Mouse (Mus musculus): ENCODE data around the gene Atrn.
A peak's percentile ranks its signal among the peaks of the same experiment; 100 is the strongest.

Atrn gene

DNA sequence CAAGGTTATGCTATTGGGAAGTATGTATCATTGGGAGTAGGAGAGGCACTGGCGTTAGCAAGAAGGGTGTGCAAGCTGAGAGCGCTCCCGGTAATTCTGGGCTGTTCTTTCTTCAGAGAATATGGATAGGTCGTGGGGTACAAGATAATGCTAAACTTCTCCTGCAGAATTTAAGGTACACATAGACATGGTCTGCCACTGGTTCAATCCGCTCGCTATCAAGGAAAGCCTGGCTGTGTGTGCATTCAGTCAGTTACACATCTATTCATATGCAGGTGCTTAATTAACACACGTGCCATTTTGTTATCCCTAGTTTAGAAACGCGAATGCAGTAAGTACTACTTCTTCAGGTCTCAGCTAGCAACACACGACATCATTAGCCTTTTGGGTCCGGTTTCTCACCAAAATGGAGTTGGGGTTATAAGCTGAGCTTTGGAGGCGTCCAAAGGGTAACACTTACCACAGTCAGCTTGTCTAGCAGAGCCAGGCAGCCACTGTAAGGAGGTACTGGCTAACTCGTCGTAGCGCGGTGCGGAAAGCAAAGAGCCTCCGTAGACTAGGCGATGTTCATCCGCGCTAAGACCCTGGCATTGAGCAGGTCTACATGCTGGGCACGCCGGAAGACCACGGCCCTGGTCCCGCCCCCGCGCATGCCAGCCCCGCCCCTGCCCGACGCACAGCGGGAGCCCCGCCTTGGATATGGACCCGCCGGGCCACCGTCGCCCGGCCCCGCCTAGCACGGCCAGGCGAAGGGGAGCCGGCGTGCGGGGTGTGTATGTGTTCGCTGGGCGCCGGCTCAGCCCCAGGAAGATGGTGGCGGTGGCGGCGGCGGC, at the start of gene Atrn, which contains the start of gene 4930402H24Rik:
TSS of gene Atrn (plus strand) at position 745 of the 833 bp plus-strand sequence.
TSS of gene 4930402H24Rik (minus strand) at position 656 of the 833 bp plus-strand sequence.
- DNase-seq (ENCODE audit: low spot score), result peak; percentile 93

DNA sequence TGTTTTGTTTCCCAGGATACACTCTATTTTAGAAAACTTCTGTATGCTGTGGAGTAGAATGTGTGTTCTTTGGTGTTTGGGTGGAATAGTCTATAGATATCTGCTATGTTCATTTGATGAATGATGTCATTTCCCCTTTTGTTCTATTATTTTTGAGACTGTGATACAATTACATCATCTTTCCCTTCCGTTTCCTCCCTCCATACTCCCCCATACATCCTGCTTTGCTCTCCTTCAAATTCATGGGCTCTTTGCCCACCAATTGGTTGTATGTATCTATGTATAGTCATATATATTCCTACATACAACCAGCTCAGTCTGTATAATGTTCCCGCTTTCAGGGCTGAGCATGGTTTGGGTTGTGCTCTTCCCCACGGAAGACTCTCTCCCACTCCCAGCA, 44.2 kb upstream of the Atrn start:
- no peak for DNase-seq (ENCODE audit: low spot score)

DNA sequence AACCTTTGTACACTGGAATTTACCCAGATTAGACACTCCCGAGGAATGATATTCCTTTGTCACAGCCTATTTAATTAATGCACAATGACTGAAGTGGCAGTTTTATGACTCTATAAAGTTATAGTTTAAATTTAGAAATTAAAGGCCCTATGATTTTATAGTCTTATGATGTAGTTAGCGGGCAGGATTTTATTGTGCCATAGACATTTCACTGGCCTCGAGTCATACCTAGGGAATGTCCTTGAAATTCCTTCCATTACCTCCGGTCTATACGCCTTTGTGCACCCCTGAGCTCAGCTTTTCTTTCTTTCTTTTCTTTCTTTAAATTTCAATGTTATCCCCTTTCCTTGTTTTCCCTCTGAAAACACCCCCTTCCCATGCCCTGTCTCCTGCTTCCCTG, 35.4 kb upstream of the Atrn start:
- no peak for DNase-seq (ENCODE audit: low spot score)

DNA sequence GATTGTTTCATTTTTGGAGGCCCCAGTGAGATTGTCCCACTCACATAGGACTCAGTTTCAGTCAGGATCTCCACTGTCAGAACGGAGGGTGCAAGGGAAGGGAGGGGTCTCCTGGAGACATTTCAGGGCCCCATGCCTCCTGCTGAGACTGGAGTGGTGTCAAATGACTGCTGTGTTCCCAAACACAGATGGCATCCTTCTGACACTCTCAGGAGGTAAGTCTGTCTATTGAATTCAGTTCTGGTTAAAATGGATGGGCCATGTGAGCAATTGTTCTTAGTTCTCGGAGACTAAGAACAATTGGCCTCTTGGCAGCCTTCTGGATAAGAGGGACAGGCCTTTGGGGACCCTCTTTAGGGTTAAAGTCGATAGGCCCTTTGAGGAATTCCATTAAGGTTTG, 28.9 kb upstream of the Atrn start:
- DNase-seq (ENCODE audit: low spot score), result no peak

DNA sequence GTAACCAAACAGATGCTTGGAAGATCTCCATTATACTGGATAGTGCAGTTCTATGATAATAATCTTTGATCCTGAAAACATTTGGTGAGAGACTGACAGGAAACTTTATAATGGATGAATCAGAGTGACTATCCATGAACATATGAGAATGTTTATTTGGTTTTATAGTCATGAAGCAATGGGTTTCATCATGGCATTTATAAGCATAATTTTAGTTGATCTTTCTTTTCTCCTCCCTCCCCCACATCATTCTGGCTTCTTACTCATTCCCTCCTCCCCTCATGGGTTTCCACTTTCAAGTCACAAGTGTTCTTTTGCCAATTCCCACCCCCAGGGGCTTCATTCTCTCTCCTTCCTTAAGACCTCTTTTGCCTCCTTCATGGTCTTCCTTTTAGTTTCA, 19.3 kb upstream of the Atrn start:
- DNase-seq (ENCODE audit: low spot score), result no peak

DNA sequence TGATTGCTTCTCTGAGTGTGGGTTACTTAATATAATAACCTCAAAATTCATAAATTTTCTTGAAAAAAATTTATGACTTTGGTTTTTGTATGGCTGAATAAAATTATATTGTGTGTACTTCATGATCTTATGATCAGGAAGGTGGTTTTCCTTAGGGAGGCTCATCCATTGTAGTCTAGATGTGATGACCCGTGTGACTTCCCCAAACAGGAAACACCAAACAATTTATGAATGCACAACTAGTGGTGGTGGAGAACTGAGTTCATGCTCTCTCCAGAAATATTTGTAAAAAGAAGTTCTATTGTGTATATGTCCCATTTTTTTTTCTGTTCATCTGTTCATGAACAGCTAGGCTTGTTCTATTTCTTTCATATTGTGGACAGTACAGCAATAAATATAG, 18.8 kb upstream of the Atrn start:
- DNase-seq (ENCODE audit: low spot score), result no peak

DNA sequence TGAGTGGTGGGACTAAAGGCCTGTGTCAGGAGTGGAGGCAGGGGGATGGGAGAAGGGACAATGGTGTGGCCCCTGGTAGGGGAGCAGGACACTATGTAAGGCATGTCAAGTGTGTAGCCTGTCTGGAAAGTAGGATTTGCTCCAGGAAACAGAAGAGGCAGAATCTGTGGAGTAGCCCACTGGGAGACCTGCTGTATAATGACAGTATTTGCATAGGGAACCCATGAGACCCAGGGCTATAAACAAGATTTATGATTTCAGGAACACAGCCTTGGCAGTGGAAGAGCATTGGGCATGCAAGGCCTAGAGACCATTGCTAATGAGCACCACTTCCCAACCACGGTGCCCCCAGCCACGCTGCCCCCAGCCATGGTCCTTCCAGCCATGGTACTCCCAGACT, 9.4 kb upstream of the Atrn start:
- no peak for DNase-seq (ENCODE audit: low spot score)

DNA sequence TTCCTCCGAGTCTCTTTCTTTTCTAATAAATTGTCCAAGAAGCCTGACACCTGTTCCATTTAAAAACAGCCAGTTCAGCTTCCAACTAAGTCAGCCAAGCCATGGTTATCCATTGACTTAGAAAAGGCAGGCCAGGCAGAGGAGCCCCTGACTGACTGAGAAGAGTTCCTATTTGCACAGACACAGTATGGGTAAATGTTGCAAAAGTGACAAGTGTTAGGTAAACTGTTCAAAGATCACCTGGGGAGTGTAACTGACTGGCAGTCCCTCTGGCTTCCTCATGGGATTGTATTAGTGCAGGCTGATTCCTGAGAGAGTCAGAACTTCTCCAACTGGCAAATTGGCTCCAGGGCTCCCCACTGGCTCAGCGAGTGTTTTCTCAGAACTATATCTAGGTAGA, 8.4 kb upstream of the Atrn start:
- DNase-seq (ENCODE audit: low spot score), result no peak

DNA sequence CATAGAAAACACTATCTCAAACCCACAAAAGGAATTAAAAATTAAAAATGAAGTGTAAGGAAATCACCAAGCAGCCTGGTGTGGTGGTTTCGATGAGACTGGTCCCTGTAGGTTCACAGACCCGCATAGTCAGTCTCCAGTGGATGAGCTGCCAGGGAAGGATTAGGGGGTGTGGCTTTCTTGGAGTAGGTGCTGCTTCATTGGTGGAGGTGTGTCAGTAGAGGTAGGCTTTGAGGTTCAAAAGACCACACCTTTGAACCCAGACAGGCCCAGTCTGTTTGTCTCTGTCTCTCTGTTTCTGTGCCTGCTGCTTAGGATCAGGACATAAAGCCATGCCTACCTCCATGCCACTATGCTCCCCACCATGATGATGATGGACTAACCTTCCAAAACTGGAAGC, 7.5 kb upstream of the Atrn start:
- no peak for DNase-seq (ENCODE audit: low spot score)

DNA sequence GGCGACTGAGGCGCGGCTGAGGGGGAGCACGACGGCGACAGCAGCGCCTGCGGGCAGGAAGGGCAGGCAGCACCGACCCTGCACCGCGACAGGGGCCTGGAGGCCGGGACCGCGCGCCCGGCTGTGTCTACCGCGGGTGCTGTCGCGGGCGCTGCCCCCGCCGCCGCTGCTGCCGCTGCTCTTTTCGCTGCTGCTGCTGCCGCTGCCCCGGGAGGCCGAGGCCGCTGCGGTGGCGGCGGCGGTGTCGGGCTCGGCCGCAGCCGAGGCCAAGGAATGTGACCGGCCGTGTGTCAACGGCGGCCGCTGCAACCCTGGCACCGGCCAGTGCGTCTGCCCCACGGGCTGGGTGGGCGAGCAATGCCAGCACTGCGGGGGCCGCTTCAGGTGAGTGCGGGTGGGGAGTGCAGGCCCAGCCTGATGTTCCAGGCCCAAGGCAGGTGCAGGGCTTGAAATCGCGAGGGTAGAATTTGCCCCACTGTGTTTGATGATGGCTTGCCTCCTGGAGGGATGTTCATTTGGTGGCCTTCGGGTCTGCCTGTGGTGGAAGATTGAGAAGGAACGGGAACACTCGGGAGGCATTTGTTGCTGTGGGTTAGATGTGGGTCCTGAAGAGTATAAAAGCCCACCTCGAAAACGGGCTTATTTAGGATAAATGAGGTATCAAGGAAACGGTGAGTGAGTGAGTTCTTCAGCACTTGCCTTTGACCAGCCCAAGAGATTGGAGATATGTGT, 455 bp downstream of the Atrn start:
- DNase-seq (ENCODE audit: low spot score), result peak; percentile 11

DNA sequence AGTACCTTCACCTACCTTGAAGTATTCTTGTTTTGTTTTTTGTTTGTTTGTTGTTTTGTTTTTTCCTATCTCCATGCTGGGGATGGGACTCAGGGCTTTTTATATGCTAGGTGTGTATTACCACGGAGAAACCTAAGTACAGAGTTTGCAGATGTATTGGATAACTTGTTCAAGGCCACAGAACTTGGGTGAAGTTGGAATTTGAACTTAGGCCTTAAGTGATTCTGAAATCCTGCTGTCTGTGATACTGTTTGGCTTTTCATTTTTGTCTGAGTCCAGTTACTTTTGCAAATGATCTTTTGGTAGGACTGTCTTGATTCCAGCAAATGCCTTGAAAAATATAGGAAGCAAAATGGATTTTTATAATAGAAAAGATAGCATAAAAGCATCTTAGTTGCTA, 5.4 kb downstream of the Atrn start:
- no peak for DNase-seq (ENCODE audit: low spot score)

DNA sequence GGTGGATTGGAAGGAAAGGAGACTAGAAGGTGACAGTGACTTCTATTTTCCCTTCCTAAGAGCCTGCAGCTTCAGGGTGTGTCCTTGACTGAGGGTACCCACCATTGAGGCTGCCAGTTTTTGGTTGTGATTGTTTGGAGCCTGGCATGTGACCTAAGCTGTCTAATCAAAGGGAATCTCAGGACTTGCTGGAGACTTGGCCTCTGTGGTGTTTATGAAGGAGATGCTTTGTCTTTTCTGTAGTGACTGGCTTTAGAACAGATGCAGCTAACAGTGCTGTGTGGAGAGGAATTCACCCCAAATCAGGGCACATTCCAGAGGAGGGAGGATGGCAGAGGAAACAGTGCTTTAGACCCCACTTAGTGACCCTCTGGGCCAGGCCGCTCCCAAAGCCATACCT, 8.6 kb downstream of the Atrn start:
- DNase-seq (ENCODE audit: low spot score), result no peak

DNA sequence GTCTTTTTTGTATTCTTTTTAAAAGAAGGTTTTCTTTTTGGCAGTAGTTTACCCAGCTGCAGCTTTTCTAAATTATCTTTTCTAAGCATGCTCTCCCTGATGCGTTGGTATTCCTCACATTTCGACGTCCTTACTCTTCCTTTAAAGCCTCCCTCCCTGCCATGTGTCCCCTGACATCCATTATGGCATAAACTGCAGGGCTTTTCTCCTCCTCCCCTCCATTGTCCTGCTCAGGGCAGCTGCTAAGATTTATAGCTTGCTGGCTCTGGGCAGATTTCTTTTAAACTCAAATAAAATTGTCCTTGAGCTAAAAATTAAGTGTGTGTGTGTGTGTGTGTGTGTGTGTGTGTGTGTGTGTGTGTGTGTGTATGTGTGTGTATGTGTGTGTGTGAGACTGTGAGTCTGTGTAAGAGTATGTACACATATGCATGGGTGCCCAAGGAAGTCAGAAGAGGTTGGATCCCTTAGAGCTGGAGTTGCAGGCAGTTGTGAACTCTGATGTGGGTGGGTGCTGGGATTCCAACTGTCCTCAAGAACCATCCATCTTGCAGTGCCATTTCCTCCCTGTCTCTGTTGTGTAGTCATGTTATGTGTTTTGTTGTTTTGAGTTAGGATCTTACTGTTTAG, 10.3 kb downstream of the Atrn start:
- no peak for DNase-seq (ENCODE audit: low spot score)

DNA sequence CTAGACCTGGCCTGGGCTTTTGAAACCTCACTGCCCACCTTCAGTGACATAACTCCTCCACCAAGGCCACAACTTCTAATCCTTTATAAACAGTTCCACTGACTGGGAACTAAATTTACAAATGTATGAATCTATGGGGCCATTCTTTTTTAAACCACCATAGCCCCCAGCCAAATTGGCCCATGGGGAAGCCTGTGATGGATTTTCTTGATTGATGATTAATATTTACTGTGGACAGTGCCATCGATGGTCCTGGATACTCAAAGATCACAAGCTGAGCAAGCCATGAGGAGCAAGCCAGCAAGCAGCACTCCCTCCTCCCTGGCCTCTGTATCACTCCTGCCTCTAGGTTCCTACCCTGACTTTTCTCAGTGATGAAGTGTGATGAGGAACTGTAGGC, 11.4 kb downstream of the Atrn start:
- DNase-seq (ENCODE audit: low spot score), result no peak

DNA sequence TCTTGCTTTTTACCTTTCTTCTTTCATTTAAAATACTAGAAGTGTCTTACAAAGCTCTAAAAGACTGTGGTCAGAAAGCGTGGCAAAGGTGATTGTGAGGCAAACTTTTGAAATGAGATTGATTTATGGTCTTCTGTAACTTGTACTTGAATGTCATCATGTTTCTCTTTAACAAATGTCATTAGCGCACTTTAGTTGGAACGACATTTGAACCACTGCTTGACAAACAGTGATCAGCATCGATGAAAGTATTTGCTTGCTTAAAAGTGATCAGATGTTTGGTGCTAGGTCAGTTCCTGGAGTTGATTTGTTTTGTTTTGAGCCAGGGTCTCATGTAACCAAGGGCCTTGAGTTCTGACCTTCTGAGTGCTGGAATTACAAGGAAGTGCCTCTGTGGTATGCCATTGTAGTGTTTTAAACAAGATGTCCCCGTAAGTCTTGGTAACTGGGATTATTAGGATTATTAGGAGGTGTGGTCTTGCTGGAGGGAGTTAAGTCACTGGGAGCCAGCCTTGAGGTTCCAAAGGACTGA, 12.8 kb downstream of the Atrn start:
- DNase-seq (ENCODE audit: low spot score), result no peak

DNA sequence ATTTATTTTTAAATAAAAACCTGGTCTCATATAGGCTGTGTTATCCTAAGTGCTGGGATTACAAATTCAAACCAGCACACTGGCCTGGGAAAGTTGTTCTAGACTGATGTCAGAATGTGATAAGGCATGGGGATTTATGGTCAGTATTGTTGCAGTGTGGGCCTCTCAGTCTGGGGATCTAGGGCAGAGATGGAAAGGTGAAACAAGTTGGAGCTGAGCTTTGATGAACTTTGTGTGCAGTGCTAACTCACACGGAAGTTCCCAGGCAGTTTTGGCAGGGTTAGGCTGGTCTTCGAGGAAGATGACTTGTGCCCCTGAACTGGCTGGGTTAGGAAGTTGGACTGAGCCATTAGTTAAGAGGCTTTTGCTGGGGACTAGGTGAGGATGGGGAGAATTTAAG, 18.7 kb downstream of the Atrn start:
- no peak for DNase-seq (ENCODE audit: low spot score)

DNA sequence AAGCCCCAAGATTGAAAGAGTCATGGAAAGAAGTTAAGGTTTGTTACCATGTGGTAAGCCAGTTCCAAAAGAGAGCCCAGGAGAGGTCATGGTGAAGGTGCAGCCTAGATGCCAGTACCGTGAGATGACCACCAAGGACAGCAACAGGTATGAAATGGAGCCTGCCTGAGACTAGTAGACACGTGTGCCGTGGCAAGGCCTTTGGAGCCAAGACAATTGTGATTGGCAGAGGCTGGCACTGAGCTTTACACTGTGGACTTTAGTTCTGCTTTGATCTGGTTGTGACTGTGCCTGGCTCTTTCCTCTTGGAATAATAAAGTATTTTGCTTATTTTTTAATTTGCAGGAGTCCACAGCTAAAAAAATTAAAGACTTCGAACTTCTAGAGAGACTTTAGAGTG, 21.7 kb downstream of the Atrn start:
- DNase-seq (ENCODE audit: low spot score), result no peak

DNA sequence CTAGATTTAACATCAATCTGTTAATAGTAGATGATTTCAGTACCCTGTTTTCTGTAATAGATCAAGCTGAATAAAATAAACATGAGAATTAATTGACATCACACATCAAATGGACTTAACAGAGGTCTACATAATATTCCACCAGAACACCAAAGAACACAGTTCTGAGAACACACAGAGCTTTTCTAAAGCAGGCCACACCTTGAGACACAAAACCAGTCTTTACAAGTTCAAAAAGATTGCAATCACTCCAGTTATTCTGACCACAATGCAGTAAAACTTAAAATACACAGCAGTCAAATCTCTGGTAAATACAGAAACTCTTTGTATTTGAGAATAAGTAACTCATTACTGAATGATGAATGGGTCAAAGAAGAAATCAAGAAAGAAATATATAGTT, 22.2 kb downstream of the Atrn start:
- DNase-seq (ENCODE audit: low spot score), result no peak

DNA sequence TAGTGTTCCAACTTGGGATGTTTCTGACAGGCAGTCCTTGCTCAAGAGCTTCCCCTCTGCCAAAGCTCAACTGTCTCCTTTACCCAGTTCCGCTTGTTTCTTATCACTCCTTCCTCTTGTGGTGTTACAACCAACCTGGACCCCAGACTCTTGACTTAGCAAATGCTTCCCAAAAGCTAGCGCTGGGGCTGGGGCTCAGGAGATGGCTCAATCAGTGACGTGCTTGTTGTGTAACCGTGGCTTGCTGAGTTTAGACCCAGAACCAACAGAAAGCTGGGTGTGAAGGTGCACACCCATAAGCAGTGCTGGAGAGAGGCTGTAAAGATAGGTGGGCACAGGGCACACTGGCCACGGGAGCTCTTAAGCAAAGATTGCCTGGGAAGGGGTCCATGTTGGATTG, 23.7 kb downstream of the Atrn start:
- no peak for DNase-seq (ENCODE audit: low spot score)

DNA sequence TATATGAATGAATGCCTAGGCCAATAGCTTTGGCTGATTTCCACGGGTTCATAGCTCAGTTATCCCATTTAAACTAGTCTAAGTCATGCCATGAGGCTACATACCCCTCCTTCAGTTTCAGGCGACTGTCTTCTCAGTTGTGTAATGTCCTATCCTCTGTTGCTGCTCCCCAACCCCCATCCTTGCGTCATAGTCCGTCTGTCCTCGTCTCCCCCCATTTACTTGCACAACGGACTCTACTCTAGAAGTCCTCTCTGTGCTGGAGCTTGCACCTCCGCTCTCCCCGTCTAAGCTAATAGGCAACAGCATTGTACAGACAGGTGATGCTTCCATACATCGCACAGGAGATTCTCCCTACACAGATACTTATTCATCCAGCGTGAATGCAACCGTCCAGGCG, 26.6 kb downstream of the Atrn start:
- DNase-seq (ENCODE audit: low spot score), result no peak

DNA sequence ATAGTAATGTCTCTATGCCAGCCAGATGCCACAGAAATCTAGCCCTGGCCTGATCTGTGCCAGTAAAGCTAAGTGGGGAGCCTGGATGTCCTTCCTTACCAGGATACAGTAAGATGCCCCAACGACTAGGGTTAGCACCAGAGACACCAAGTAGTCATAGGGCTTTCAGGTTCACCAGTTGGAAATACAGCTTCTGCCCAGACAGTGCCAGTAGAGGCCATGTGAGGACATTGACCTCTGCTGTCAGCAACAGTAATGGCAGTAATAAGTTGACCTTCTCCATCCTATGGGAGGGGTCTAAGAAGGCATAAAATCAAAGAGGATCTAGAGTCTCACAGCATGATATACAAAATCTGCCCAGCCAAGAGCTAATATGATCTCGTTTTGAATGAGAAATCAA, 43.5 kb downstream of the Atrn start:
- no peak for DNase-seq (ENCODE audit: low spot score)

DNA sequence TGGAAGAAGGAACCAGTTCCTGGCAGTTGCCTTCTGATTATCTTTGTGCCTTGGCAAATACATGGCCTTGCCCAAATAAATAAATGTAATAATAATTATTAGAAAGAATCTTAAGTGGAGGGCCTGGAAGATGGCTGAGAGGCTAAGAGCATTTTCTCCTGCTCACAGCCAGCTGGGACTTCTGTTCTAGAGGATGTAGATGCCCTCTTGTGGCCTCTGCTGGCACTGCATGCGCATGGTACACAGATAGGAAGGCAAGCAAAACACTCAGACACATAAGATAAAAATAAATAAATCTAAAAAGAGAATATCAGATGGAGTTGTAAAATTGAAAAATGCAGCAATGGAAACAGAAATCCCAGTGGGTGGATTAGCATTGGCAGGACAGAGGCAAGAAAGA, 44.3 kb downstream of the Atrn start:
- peak; percentile 79 for DNase-seq (ENCODE audit: low spot score)

DNA sequence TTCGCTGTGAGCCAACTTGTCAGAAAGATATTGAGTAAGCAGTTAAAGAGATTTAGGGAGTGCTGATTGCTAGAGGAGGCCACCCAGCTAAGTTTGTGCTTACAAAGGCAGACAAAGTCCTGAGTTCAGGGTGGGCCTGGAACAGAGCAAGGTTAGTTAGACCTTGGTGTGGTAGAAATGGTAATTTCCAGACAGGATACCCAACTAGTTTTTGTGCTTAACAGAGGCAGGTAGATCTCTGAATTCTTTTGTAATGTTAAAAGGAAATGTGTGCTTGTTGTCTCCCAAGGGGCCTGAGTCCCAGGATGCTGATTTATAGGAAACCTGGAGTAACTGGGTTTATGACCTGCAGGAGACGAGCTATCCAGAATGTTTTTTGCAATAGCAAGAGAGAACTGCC, 52.6 kb downstream of the Atrn start:
- DNase-seq (ENCODE audit: low spot score), result no peak

All from MN1 (cell line).